Mouse (Mus musculus) midbrain, embryonic 15.5 days (tissue): ENCODE results near the gene Wnk4. TPM values are rescaled to one million over a fixed set of nuclear protein-coding genes. Genes with fewer than 3 reads are reported as not detected.
A peak's percentile ranks its signal among the peaks of the same experiment; 100 is the strongest.

Experiments used
- ATAC-seq: fragments of 200-750 bp; cut with Nextera tagmentation; replicated peaks from 2 replicates; pipeline ENCODE4 v1.8.0; 2017; ENCODE audit warnings: moderate TSS enrichment
- H3K27ac ChIP-seq: fragments of 300-500 bp; sonication (generic); 2 replicates; pipeline ENCODE4 v1.5.1; 2015; ENCODE audit warnings: mild to moderate bottlenecking, inconsistent platforms
- H3K27me3 ChIP-seq: fragments of 300-500 bp; sonication (generic); replicated peaks from 2 replicates; pipeline ENCODE4 v1.6.1; 2015; ENCODE audit warnings: inconsistent platforms
- H3K36me3 ChIP-seq: fragments of 300-500 bp; sonication (generic); replicated peaks from 2 replicates; pipeline ENCODE4 v1.6.1; 2015; ENCODE audit warnings: inconsistent platforms
- H3K4me1 ChIP-seq: fragments of 300-500 bp; sonication (generic); 2 replicates; pipeline ENCODE4 v1.6.1; 2015; ENCODE audit warnings: inconsistent platforms
- H3K4me2 ChIP-seq: fragments of 300-500 bp; sonication (generic); 2 replicates; pipeline ENCODE4 v1.6.1; 2015; ENCODE audit warnings: inconsistent platforms, mild to moderate bottlenecking, moderate library complexity
- H3K4me3 ChIP-seq: fragments of 300-500 bp; sonication (generic); 2 replicates; pipeline ENCODE4 v1.5.1; 2015; ENCODE audit warnings: mild to moderate bottlenecking, inconsistent platforms
- H3K9ac ChIP-seq: fragments of 300-500 bp; sonication (generic); 2 replicates; pipeline ENCODE4 v1.6.1; 2015; ENCODE audit warnings: mild to moderate bottlenecking, inconsistent platforms
- H3K9me3 ChIP-seq: fragments of 300-500 bp; sonication (generic); 2 replicates; pipeline ENCODE4 v1.6.1; 2016; ENCODE audit warnings: inconsistent platforms
- WGBS: fragments of 180-500 bp; shearing (Covaris S2); methylation state at CpG from one replicate; pipeline ENCODE4 v1.1.7; 2015; ENCODE audit warnings: mixed read lengths; 5-methylcytosine and 5-hydroxymethylcytosine counted together
- polyA plus RNA-seq: library from polyadenylated mRNA; unstranded; fragments of >200 nt; fragmentation: Nextera tagmentation; extraction: Ambion mirVana; gene quantifications from 2 replicates; pipeline ENCODE4 v1.2.1, GENCODE M21; 2015

Wnk4 gene
- polyA plus RNA-seq, 1 experiment from 2014 or later: 7.7 TPM

DNA sequence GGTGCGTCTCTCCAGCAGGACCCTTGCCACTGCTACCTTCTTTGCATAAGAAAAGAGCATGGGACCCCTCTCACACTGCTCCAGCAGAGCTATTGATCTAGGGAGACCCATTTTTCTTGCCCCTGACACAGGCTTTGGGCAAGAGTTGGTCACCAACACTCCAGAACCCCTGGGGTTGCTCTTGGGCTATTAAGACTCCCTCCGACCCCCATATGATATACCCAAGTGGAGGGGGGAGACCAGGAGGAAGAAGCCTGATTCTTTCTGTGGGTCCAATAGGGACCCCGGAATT lies 3.6 kb downstream of the Wnk4 start:
- no peak overlapping the region for H3K9ac ChIP-seq
- H3K36me3 ChIP-seq: no peaks in the 10 kb centered on the region
- no peaks in the 10 kb centered on the region for H3K9me3 ChIP-seq
- H3K27ac ChIP-seq: no peak overlapping the region
- 8% methylated on average over 3 of the region's 3 CpGs for WGBS
- peaks cover 51% of the 10 kb centered on the region for H3K27me3 ChIP-seq
- no peak overlapping the region for H3K4me2 ChIP-seq
- H3K4me1 ChIP-seq: peaks cover 33% of the 10 kb centered on the region
- no peak overlapping the region for H3K4me3 ChIP-seq
- no peak for ATAC-seq

GRCm38 (mm10) chr11:101264954-101265471 lies 4.6 kb downstream of the Wnk4 start:
- H3K9me3 ChIP-seq: no peaks in the 10 kb centered on the region
- peak overlapping the region; percentile 27; the same call in 1 of the 2 replicates for H3K9ac ChIP-seq
- H3K27ac ChIP-seq: no peak overlapping the region
- 2% methylated on average over 31 of the region's 31 CpGs for WGBS
- peak overlapping the region; percentile 47 for H3K4me2 ChIP-seq
- H3K36me3 ChIP-seq: no peaks in the 10 kb centered on the region
- H3K4me1 ChIP-seq: peaks cover 33% of the 10 kb centered on the region
- peaks cover 51% of the 10 kb centered on the region for H3K27me3 ChIP-seq
- no peak for ATAC-seq
- peak overlapping the region; percentile 32 for H3K4me3 ChIP-seq

- WGBS: 9% methylated on average over 6 of the region's 6 CpGs
- no peak overlapping the region for H3K4me3 ChIP-seq
Measured at GRCm38 (mm10) chr11:101265906-101266305, 5.5 kb downstream of the Wnk4 start.

DNA sequence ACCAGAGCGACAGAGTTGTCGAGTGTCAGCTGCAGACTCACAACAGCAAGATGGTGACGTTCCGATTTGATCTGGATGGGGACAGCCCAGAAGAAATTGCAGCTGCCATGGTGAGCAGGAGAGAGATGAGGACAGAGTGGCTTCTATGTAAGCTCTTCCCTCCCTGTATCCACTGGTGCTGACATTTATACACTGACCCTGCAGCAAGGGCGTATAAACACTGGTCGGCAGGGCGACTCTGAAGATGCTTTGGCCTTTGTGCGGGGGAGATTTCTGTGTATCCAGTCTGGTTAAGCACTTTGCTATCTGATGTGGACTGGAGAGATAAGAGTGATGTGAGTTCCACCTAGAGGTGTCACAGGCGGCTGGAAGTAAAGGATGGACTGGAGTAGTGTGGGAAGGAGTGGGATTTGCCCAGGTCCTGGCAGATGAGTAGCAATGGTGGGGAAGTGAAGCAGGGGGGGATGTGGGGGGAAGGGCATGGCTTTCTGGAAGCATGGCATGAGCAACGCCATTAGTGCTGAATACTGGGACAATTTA lies 9.3 kb downstream of the Wnk4 start:
- Histone ChIP-seq H3K9me3 (no peaks in the 10 kb centered on the region), H3K36me3 (no peaks in the 10 kb centered on the region), H3K4me3 (peak overlapping the region; percentile 5; the same call in 1 of the 2 replicates), H3K27me3 (peaks cover 20% of the 10 kb centered on the region), H3K4me2 (peak overlapping the region; percentile 31), H3K9ac (0 out of 2 replicates have a peak overlapping the region, but pooled peaks have one; percentile 14), H3K4me1 (peaks cover 13% of the 10 kb centered on the region), H3K27ac (peak overlapping the region; percentile 52)
- WGBS: 38% methylated on average over 10 of the region's 10 CpGs
- peak; percentile 65; the same call in 1 of the 2 replicates for ATAC-seq

More at GRCm38 (mm10) chr11:101265906-101266305, 5.5 kb downstream of the Wnk4 start:
- Histone ChIP-seq H3K9me3 (no peaks in the 10 kb centered on the region), H3K36me3 (no peaks in the 10 kb centered on the region), H3K4me1 (peaks cover 24% of the 10 kb centered on the region), H3K4me2 (peak overlapping the region; percentile 47), H3K27ac (no peak overlapping the region), H3K27me3 (peaks cover 51% of the 10 kb centered on the region), H3K9ac (no peak overlapping the region)
- ATAC-seq: no peak

DNA sequence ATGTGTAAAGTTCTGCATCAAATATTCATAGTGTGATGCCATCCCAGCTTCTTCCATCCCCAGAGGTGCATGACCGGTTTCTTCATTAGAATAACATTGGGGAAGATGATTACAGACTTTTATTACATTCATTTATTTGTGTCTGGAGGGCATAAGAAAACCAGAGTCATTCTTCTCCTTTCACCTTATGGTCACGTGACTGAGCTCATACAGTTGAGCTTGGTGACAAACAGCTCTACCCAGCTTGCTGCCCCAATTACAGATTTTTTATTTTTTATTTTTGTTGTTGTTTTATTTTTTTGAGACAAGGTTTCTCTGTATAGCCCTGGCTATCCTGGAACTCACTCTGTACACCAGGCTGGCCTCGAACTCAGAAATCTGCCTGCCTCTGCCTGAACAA lies 12.1 kb downstream of the Wnk4 start:
- Histone ChIP-seq H3K9ac (no peak overlapping the region), H3K36me3 (no peaks in the 10 kb centered on the region), H3K4me2 (no peak overlapping the region), H3K27ac (no peak overlapping the region), H3K9me3 (no peaks in the 10 kb centered on the region), H3K4me3 (no peak overlapping the region), H3K4me1 (peaks cover 20% of the 10 kb centered on the region), H3K27me3 (0 out of 2 replicates have a peak, but pooled peaks cover 3% of the 10 kb centered on the region)
- no peak for ATAC-seq
- 85% methylated on average over 3 of the region's 3 CpGs for WGBS

- Histone ChIP-seq H3K4me1 (peaks cover 30% of the 10 kb centered on the region), H3K27ac (no peak overlapping the region), H3K4me2 (no peak overlapping the region), H3K9ac (no peak overlapping the region), H3K27me3 (no peaks in the 10 kb centered on the region), H3K36me3 (no peaks in the 10 kb centered on the region), H3K4me3 (no peak overlapping the region), H3K9me3 (no peaks in the 10 kb centered on the region)
- 79% methylated on average over 4 of the region's 4 CpGs for WGBS
- no peak for ATAC-seq
Measured at GRCm38 (mm10) chr11:101275309-101275708, 14.9 kb downstream of the Wnk4 start.

- peak overlapping the region; percentile 14; the same call in 1 of the 2 replicates for H3K4me2 ChIP-seq
- no peaks in the 10 kb centered on the region for H3K36me3 ChIP-seq
- 26% methylated on average over 27 of the region's 27 CpGs for WGBS
- no peaks in the 10 kb centered on the region for H3K27me3 ChIP-seq
- ATAC-seq: no peak
- no peaks in the 10 kb centered on the region for H3K9me3 ChIP-seq
- peaks cover 30% of the 10 kb centered on the region for H3K4me1 ChIP-seq
- H3K4me3 ChIP-seq: 0 out of 2 replicates have a peak overlapping the region, but pooled peaks have one; percentile 0
- H3K27ac ChIP-seq: no peak overlapping the region
- H3K9ac ChIP-seq: no peak overlapping the region
Measured at GRCm38 (mm10) chr11:101276319-101277070, 16.1 kb downstream of the Wnk4 start.

- Histone ChIP-seq H3K36me3 (no peaks in the 10 kb centered on the region), H3K4me2 (peak overlapping the region; percentile 89), H3K4me1 (peaks cover 30% of the 10 kb centered on the region), H3K9ac (peak overlapping the region; percentile 80; the same call in 1 of the 2 replicates), H3K27me3 (no peaks in the 10 kb centered on the region), H3K27ac (no peak overlapping the region), H3K4me3 (peak overlapping the region; percentile 71), H3K9me3 (no peaks in the 10 kb centered on the region)
- no peak for ATAC-seq
- WGBS: 79% methylated on average over 12 of the region's 12 CpGs
Measured at GRCm38 (mm10) chr11:101277381-101278222, 17.2 kb downstream of the Wnk4 start.

DNA sequence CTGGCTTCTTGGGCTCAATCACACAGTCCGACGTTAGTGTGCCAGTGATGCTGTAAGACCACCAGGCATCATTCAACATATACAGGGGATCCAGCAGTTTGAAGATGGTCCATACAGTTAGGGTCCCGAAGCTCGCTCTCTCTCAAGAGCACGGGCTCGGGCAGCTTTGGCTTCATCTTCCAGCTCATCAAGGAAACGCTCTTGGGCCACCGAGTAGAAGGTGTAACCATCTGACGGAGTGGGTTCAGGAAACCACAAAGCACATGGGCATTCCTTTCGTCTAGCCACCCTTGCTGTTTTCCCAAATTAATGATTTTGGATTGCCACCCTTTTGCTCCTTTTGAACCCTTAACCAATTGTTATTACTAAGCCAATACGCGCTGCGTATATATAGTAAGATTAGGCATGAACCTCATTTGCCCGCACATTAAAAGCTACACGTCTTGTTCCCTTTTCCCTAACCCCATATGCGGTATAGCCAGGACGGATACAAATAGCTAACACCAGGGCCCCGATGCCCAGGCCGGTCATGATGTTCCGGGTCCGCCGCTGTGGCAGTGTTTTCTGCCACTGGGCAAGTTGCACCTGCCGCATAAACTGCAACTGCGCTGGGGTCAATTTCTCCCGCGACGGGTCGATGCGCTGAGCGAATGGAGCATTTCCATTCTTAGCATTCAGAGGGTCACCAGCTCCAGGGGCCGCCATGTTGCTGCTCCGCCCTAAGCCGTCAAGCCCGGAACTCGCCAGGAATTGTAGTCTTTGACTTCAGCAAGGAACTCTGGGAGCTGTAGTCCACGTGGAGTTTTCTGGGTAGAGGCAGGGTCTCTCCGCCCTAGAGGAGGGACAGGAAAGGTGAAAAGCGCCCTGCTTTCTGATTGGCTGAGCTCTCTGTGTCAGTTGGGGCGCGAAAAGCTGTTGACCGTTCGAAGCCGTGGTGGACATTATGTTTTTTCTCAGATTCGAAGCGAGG lies 18.1 kb downstream of the Wnk4 start, which contains the start of the genes Cntd1 and Coa3:
Gene Cntd1 (plus strand): TSS at position 790 of the 970 bp plus-strand sequence.
Gene Coa3 (minus strand): TSS at position 892 of the 970 bp plus-strand sequence.
- no peaks in the 10 kb centered on the region for H3K9me3 ChIP-seq
- no peaks in the 10 kb centered on the region for H3K36me3 ChIP-seq
- peaks cover 30% of the 10 kb centered on the region for H3K4me1 ChIP-seq
- peak within 1 kb of the TSS; percentile 71 for H3K4me3 ChIP-seq
- WGBS: 10% methylated on average over 45 of the region's 45 CpGs
- H3K4me2 ChIP-seq: peak within 1 kb of the TSS; percentile 89
- H3K9ac ChIP-seq: peak within 1 kb of the TSS; percentile 80
- peak within 1 kb of the TSS; percentile 83 for H3K27ac ChIP-seq
- no peaks in the 10 kb centered on the region for H3K27me3 ChIP-seq
- ATAC-seq: peak; percentile 96

DNA sequence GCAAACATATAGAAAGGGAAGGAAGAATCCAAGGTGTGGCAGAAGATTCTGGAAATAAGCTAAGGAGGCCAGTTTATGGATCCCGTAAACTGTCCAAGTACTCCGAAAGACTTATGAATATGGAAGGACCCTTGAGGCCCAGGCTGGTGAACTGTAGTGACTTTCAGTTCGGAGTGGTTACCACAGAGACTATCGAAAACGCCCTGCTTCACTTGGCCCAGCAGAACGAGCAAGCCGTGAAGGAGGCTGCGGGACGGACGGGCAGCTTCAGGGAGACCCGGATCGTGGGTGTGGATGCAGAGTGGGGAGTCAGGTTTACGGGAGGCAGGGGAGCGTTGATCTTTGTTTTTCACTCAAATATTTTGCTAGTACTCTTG lies 18.8 kb downstream of the Wnk4 start:
- Histone ChIP-seq H3K9me3 (no peaks in the 10 kb centered on the region), H3K27ac (no peak overlapping the region), H3K36me3 (no peaks in the 10 kb centered on the region), H3K4me3 (peak overlapping the region; percentile 71), H3K9ac (no peak overlapping the region), H3K4me1 (peaks cover 30% of the 10 kb centered on the region), H3K4me2 (peak overlapping the region; percentile 89), H3K27me3 (no peaks in the 10 kb centered on the region)
- 61% methylated on average over 14 of the region's 14 CpGs for WGBS
- peak; percentile 37 for ATAC-seq

GRCm38 (mm10) chr11:101280837-101281236 lies 20.5 kb downstream of the Wnk4 start:
- WGBS: 53% methylated on average over 7 of the region's 7 CpGs
- H3K4me3 ChIP-seq: no peak overlapping the region
- H3K9me3 ChIP-seq: no peaks in the 10 kb centered on the region
- no peak overlapping the region for H3K27ac ChIP-seq
- no peak for ATAC-seq
- no peaks in the 10 kb centered on the region for H3K36me3 ChIP-seq
- H3K9ac ChIP-seq: no peak overlapping the region
- peaks cover 30% of the 10 kb centered on the region for H3K4me1 ChIP-seq
- H3K4me2 ChIP-seq: no peak overlapping the region
- H3K27me3 ChIP-seq: no peaks in the 10 kb centered on the region
